Mouse (Mus musculus) inflammation-experienced regulatory T-cells, adult 6 months (primary cell): ENCODE measurements around the gene Fryl. TPM values are rescaled to one million over a fixed set of nuclear protein-coding genes. Genes with fewer than 3 reads are reported as not detected.

Experiments used
- ATAC-seq: one replicate; pipeline ENCODE4 v1.8.0; 2017
- polyA plus RNA-seq, 3 experiments: library from polyadenylated mRNA; unstranded; fragments of 100-300 nt; shearing (Covaris generic); gene quantifications; one replicate each; pipeline ENCODE4 v1.2.1; 2017

Gene Fryl
- polyA plus RNA-seq, 3 experiments from 2014 or later: 87.2 to 121 (median 114) TPM

GRCm38 (mm10) chr5:73255321-73256251, 833 bp downstream of the Fryl start:
- ATAC-seq: peak; percentile 4

- no peak for ATAC-seq
Measured at GRCm38 (mm10) chr5:73254660-73255059, 1.8 kb downstream of the Fryl start.

- no peak for ATAC-seq
Measured at GRCm38 (mm10) chr5:73252739-73253138, 3.7 kb downstream of the Fryl start.

- no peak for ATAC-seq
Measured at GRCm38 (mm10) chr5:73249341-73249740, 7.1 kb downstream of the Fryl start.

- ATAC-seq: no peak
Measured at GRCm38 (mm10) chr5:73248211-73248610, 8.2 kb downstream of the Fryl start.

GRCm38 (mm10) chr5:73246414-73246813, 10.0 kb downstream of the Fryl start:
- ATAC-seq: no peak

DNA sequence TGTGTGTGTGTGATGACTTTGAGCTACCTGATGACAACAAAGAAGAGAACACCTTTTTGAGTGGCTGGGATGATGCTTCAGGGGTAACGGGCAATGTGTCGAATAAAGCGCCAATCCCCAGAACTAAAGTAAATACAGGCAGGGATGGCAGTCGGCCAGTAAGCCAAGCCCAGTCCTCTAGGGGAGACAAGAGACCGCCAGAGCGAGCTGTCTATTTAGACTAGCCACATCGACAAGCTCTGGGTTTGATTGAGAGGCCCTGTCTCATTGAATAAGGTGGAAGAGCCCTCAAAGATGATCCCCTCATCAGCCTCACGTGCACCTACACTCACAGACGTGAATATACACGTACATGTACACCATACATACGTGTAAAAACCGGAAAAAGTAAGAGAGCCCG, 12.0 kb downstream of the Fryl start:
- ATAC-seq: no peak

GRCm38 (mm10) chr5:73241966-73242365, 14.5 kb downstream of the Fryl start:
- ATAC-seq: no peak

GRCm38 (mm10) chr5:73241332-73241731, 15.1 kb downstream of the Fryl start:
- peak; percentile 87 for ATAC-seq

- ATAC-seq: no peak
Measured at GRCm38 (mm10) chr5:73240391-73240790, 16.0 kb downstream of the Fryl start.

DNA sequence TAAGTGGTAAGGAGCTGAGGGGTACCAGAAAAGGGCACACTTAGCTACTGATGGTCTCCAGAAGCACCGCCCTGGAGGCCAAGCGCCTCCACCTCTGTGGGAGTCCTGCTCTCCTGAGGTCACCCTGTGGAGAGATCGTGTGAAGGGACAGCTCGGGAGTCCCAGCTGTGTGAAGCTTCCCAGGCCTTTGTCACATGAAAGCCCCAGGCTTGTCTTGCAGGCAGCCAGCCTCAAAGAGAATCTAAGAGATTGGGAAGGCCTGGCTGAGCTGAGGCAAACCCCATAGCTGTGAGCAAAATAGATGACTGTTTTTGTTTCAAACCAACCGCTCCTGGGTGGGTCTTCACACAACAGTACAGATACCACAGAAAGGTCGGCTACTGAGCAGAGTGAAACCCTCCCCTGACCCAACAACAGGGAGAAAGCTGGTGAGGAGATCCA, 19.5 kb downstream of the Fryl start:
- no peak for ATAC-seq

DNA sequence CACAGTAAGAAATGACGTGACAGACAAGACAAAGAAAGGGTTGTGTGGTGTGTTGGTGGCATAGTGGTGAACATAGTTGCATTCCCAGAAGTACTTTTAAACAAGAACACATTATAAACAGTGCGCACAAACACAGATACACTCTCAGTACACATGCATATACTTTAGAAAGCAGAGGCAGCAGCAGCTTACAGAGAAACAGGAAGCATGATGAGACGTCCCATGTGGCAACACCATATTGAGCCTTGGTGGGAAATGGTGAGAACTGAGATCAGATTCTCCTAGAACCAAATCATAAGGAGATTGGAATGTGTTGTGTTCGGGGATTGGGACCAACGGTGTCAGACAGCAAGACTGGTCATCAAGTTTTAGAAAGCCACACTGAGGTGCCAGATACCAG, 21.2 kb downstream of the Fryl start:
- ATAC-seq: peak; percentile 26

GRCm38 (mm10) chr5:73233018-73233881, 23.2 kb downstream of the Fryl start:
- peak; percentile 40 for ATAC-seq

DNA sequence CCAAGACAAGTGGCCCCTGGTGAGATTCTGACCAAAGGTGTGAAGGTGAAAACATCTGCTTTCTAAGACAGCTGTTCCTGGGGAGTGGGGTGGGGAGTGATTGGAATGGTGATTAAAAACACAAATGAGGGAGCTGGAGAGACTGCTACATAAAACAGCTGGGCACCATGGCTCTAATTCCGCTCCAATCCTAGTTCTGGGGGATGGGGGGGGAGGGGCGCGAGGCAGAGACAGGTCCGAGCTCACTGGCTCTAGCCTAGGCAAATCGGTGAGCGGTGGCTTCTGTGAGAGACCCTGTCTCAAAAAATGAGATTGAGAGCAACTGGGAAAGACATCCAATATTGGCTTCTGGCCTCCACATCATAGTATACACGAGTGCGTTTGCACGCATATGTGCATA, 24.2 kb downstream of the Fryl start:
- ATAC-seq: no peak

- no peak for ATAC-seq
Measured at GRCm38 (mm10) chr5:73231835-73232234, 24.6 kb downstream of the Fryl start.

GRCm38 (mm10) chr5:73230171-73230570, 26.2 kb downstream of the Fryl start:
- no peak for ATAC-seq

GRCm38 (mm10) chr5:73229467-73229866, 27.0 kb downstream of the Fryl start:
- ATAC-seq: no peak

GRCm38 (mm10) chr5:73228291-73229049, 27.9 kb downstream of the Fryl start:
- ATAC-seq: no peak

- no peak for ATAC-seq
Measured at GRCm38 (mm10) chr5:73227518-73228101, 28.8 kb downstream of the Fryl start.

DNA sequence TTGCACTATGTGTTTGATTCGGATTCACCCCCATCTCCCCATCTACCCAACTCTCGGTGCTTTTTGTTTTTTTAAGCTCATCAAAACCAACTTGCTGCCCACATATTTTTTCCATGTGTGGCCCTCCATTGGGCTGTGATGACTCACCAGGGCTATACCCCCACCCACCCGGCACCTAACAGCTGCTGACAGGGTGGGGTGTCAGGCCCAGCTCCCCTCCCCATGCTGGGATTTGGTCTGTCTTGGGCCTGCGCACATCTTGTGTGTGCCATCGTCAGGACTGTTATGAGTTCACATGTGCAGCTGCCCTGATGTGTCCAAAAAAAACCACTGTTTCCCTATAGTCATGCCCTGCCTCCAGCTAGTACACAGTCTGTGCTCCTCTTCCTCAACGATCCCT, 33.4 kb downstream of the Fryl start:
- ATAC-seq: peak; percentile 77

DNA sequence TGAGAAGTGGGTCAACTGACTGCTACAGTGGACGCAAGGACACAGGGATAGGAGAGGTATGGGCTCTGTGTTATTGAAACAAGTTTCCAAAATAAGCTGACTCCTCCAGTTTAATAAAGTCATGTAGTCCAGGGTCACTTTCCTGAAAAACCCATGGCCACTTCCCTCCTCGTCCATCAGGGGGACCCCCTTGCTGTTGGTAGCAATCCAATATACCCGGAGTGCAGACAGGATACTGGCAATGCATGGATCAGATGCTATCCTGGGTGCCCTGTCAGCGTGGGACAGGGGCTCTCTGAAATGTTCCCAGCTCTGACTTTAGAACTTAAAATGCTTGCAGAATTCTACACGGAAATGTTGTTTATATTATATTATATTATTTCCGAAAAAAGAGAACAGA, 34.0 kb downstream of the Fryl start:
- ATAC-seq: no peak

DNA sequence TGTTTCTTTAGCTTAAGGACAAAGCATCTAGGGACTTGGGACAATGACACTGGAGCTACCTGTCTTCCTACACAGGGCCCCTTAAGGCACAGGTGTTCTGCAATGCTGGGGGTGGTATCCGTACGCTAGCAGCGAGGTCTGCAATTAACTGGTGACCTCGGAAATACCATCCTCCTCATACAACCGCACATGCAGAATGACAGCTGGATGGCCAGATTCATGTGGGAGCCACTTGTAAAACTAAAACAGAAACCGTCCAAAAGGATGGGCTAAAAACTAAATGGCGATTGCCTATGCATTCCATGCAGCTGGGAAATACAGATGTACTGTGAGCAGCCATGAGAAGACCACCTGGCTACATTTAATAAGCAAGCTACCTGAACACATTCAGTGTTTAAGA, 34.6 kb downstream of the Fryl start:
- ATAC-seq: no peak
